Mouse (Mus musculus) intestine, embryonic 16.5 days (tissue): ENCODE measurements around the gene Sun1. TPM values are rescaled to one million over a fixed set of nuclear protein-coding genes. Genes with fewer than 3 reads are reported as not detected.

Experiments
- ATAC-seq: fragments of 200-750 bp; cut with Nextera tagmentation; 2 replicates; pipeline ENCODE4 v1.8.0; 2017; ENCODE audit warnings: moderate TSS enrichment, moderate library complexity
- H3K27ac ChIP-seq: fragments of 300-500 bp; sonication (generic); 2 replicates; pipeline ENCODE4 v1.5.1; 2014; ENCODE audit warnings: mild to moderate bottlenecking, low read length
- H3K27me3 ChIP-seq: fragments of 300-500 bp; sonication (generic); replicated peaks from 2 replicates; pipeline ENCODE4 v1.6.1; 2014; ENCODE audit warnings: low read length, control low read depth, mixed read lengths; ENCODE audit not compliant: control insufficient read depth, insufficient read depth
- H3K36me3 ChIP-seq: fragments of 300-500 bp; sonication (generic); 2 replicates; pipeline ENCODE4 v1.6.1; 2014; ENCODE audit warnings: low read length, control low read depth; ENCODE audit not compliant: control insufficient read depth, insufficient read depth
- H3K4me1 ChIP-seq: fragments of 300-500 bp; sonication (generic); 2 replicates; pipeline ENCODE4 v1.6.1; 2014; ENCODE audit warnings: low read length, control low read depth, mixed read lengths; ENCODE audit not compliant: control insufficient read depth, insufficient read depth
- H3K4me2 ChIP-seq: fragments of 300-500 bp; sonication (generic); 2 replicates; pipeline ENCODE4 v1.6.1; 2014; ENCODE audit warnings: low read depth, low read length, control low read depth
- H3K4me3 ChIP-seq: fragments of 300-500 bp; sonication (generic); 2 replicates; pipeline ENCODE4 v1.5.1; 2014; ENCODE audit warnings: mild to moderate bottlenecking, low read length
- H3K9ac ChIP-seq: fragments of 300-500 bp; sonication (generic); 2 replicates; pipeline ENCODE4 v1.6.1; 2014; ENCODE audit warnings: low read depth, low read length
- H3K9me3 ChIP-seq: fragments of 300-500 bp; sonication (generic); 2 replicates; pipeline ENCODE4 v1.6.1; 2016; ENCODE audit warnings: low read length, control low read depth; ENCODE audit not compliant: control insufficient read depth
- WGBS: fragments of 180-500 bp; shearing (Covaris S2); extraction: QIAGEN DNeasy Blood & Tissue Kit; methylation state at CpG from one replicate; pipeline ENCODE4 v1.1.7; 2014; 5-methylcytosine and 5-hydroxymethylcytosine counted together
- polyA plus RNA-seq: library from polyadenylated mRNA; unstranded; fragments of >200 nt; fragmentation: Nextera tagmentation; extraction: Ambion mirVana; gene quantifications from 2 replicates; pipeline ENCODE4 v1.2.1, GENCODE M21; 2015

Gene Sun1
- polyA plus RNA-seq, 1 experiment from 2014 or later: 38.8 TPM

DNA sequence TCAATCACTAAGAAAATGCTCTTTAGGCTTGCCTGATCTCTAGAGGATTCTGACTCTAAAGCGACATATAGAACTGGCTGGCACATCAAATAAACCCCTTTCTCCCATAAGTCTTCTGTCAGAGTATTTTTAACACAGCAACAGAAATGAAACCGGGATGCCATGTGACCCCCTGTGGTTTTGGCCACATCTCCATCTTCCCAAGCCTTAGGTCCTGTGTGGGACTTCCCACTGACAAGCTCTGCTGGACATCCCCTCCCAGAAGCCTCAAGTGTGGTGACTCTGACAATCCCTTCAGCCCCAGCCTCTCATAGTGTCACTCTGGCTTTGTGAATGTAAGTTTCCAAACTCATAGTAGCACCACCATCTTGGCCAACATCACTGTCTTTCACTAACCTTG is 93.7 kb downstream of the Sun1 start:
- Histone ChIP-seq H3K9ac (no peak overlapping the region), H3K36me3 (peaks cover 6% of the 10 kb centered on the region; the same call in 1 of the 2 replicates), H3K27me3 (no peaks in the 10 kb centered on the region), H3K4me2 (no peak overlapping the region), H3K4me1 (peaks cover 9% of the 10 kb centered on the region), H3K4me3 (no peak overlapping the region), H3K27ac (no peak overlapping the region), H3K9me3 (no peaks in the 10 kb centered on the region)
- ATAC-seq: no peak
- WGBS: 88% methylated on average over 2 of the region's 2 CpGs

GRCm38 (mm10) chr5:139297092-139297491 is 96.7 kb downstream of the Sun1 start:
- no peak overlapping the region for H3K9ac ChIP-seq
- WGBS: 73% methylated on average over 10 of the region's 10 CpGs
- H3K4me1 ChIP-seq: peaks cover 24% of the 10 kb centered on the region
- no peak overlapping the region for H3K4me3 ChIP-seq
- H3K27ac ChIP-seq: peak overlapping the region; percentile 72
- H3K27me3 ChIP-seq: no peaks in the 10 kb centered on the region
- no peaks in the 10 kb centered on the region for H3K9me3 ChIP-seq
- H3K36me3 ChIP-seq: peaks cover 6% of the 10 kb centered on the region; the same call in 1 of the 2 replicates
- peak; percentile 71 for ATAC-seq
- H3K4me2 ChIP-seq: no peak overlapping the region

DNA sequence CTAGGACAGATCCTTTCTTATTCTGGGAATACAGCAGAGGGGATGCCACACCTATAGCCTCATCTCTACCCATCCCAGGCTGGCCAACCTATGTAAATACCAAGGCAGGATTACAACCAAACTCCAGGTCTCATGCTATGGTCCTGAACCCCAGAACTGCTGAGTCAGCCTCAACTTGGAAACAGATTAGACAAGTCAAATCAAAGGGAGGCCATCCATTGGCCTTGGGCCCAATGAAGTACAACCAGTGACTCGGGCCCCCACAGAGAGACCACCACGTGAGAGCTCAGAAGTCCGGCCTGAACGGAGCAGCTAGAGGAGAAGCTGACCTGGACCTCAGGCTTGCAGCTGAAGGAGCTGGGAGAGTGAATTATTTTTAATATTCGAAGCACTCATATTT is 97.3 kb downstream of the Sun1 start:
- no peak overlapping the region for H3K4me2 ChIP-seq
- peaks cover 6% of the 10 kb centered on the region; the same call in 1 of the 2 replicates for H3K36me3 ChIP-seq
- no peaks in the 10 kb centered on the region for H3K27me3 ChIP-seq
- no peaks in the 10 kb centered on the region for H3K9me3 ChIP-seq
- H3K9ac ChIP-seq: no peak overlapping the region
- 81% methylated on average over 5 of the region's 5 CpGs for WGBS
- no peak overlapping the region for H3K4me3 ChIP-seq
- ATAC-seq: no peak
- peaks cover 24% of the 10 kb centered on the region for H3K4me1 ChIP-seq
- H3K27ac ChIP-seq: peak overlapping the region; percentile 72

Other genes starting within 250 kb of the Sun1 start
- gene Pdgfa, start 203.3 kb upstream of the Sun1 start, polyA plus RNA-seq: 47.1 and 47.3 TPM in 2 replicates
- 22.7 and 23.6 TPM in 2 replicates for gene Prkar1b, start 50.6 kb upstream of the Sun1 start, polyA plus RNA-seq
- 2.4 and 4.7 TPM in 2 replicates for gene Dnaaf5, start 50.4 kb upstream of the Sun1 start, polyA plus RNA-seq
- 136 and 143 TPM in 2 replicates for gene Get4, start 51.7 kb downstream of the Sun1 start, polyA plus RNA-seq
- 5.3 and 6.3 TPM in 2 replicates for gene Adap1, start 125.0 kb downstream of the Sun1 start, polyA plus RNA-seq
- gene Cox19, start 150.8 kb downstream of the Sun1 start, polyA plus RNA-seq: 183 and 195 TPM in 2 replicates
- gene Cyp2w1, start 152.0 kb downstream of the Sun1 start, polyA plus RNA-seq: 33.9 and 44.0 TPM in 2 replicates
- 2.3 and 2.5 TPM in 2 replicates for gene Gpr146, start 177.1 kb downstream of the Sun1 start, polyA plus RNA-seq
- 0.87 and 1.0 TPM in 2 replicates for gene C130050O18Rik, start 204.6 kb downstream of the Sun1 start, polyA plus RNA-seq
- 1.1 and 1.5 TPM in 2 replicates for gene Gper1, start 222.5 kb downstream of the Sun1 start, polyA plus RNA-seq